Mouse (Mus musculus) heart, adult 2 months (tissue): ENCODE measurements around the gene Gm49384.
A peak's percentile ranks its signal among the peaks of the same experiment; 100 is the strongest.

Source experiments
- CTCF ChIP-seq: fragments of 200-600 bp; IDR thresholded peaks from 2 replicates; pipeline ENCODE4 v1.8.1; 2022; ENCODE audit warnings: antibody characterized with exemption, mild to moderate bottlenecking, moderate library complexity
- EP300 ChIP-seq: fragments of 200-500 bp; IDR thresholded peaks from 2 replicates; pipeline ENCODE4 v1.6.1; 2011; ENCODE audit warnings: low read depth, low read length, control low read depth; ENCODE audit not compliant: insufficient read depth
- POLR2A ChIP-seq: fragments of 200-500 bp; IDR thresholded peaks from 2 replicates; pipeline ENCODE4 v1.6.1; 2011; ENCODE audit warnings: mild to moderate bottlenecking, low read depth, low read length, control low read depth; ENCODE audit not compliant: insufficient read depth

- peak; percentile 64 for TF ChIP-seq CTCF
- no peak for TF ChIP-seq EP300
- TF ChIP-seq POLR2A = no peak
Observed at GRCm38 (mm10) chr12:69211057-69211456, 7.0 kb upstream of the Gm49384 start.
